Comparison of ENCODE assay signal across 17 mouse cellular contexts in the genomic region with DNA sequence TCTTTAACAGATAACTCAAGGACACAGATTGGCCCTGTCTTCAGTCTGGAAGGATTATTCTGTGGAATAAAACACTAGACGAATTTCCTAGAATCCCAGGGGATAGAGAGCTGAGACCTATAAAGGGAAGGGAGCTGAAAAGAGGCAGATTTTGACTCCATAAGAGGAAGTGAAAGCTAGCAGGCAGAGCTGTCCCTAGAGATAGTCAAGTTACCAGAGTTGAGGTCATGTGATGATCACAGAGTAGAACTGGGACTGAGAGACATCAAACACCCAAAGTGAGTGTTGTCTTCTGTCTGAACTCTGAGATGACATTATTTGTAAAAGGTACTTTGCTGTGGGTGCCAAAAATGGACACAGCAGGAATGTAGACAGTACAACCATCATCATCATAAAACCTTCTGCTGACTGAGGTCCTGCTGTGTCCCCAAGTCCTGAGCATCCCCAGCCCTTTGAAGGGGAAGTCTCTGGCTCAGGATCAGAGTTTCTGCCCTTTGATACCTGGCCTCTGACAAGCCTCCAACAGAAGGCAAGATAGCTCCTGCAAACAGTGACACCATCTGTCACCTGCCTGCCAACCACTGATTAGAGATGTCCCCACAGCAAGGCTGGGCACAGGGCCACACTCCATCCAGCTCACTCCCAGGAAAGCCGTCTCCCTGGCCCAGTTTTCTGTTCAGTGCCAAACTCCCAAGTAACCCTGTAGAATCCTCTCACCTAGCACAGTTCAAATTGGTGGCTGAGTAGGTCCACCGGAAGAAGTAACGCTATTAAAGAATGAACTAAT.
A peak's percentile ranks its signal among the peaks of the same experiment; 100 is the strongest.
DNase-seq lines count a peak whose midpoint lies in the region; ATAC-seq and TF ChIP-seq lines count a peak whose summit lies in the region.
"Had no signal": no experiment of that assay in that cellular context is flagged by ENCODE, and none has a peak within 500 bp of the region (broad histone marks: within the 10 kb centered on the region; RNA-seq: fewer than 3 reads in every experiment).

No protein-coding gene starts in this region.

- peaks cover 32% of the 10 kb centered on the region for H3K4me1 ChIP-seq in kidney, embryonic 15.5 days
- H3K4me1 ChIP-seq in limb, embryonic 11.5 days (ENCODE audit: control insufficient read depth, insufficient read depth, low read length): peaks cover 26% of the 10 kb centered on the region
- peaks cover 20% of the 10 kb centered on the region for H3K4me1 ChIP-seq in neural tube, embryonic 15.5 days

- peak overlapping the region; percentile 77 for H3K27ac ChIP-seq in kidney, embryonic 15.5 days
- 0 out of 2 replicates have a peak overlapping the region, but pooled peaks have one; percentile 14 for H3K27ac ChIP-seq in limb, embryonic 11.5 days (replicated peaks; ENCODE audit: low read depth, low read length)
- no peak overlapping the region for H3K27ac ChIP-seq in neural tube, embryonic 15.5 days (replicated peaks)
- H3K27ac ChIP-seq: intestine, embryonic 15.5 days; macrophage; stomach, postnatal 0 days had no signal

- H3K4me3 ChIP-seq in kidney, embryonic 15.5 days (replicated peaks): no peak overlapping the region
- H3K4me3 ChIP-seq in limb, embryonic 11.5 days (ENCODE audit: low read depth, low read length): no peak overlapping the region
- H3K4me3 ChIP-seq in neural tube, embryonic 15.5 days (replicated peaks): no peak overlapping the region
- H3K4me3 ChIP-seq: erythroblast, embryonic 14.5 days; intestine, embryonic 15.5 days had no signal

- H3K9me3 ChIP-seq in kidney, embryonic 15.5 days (replicated peaks): no peaks in the 10 kb centered on the region
- no peaks in the 10 kb centered on the region for H3K9me3 ChIP-seq in limb, embryonic 11.5 days (ENCODE audit: control insufficient read depth, low read length)
- no peaks in the 10 kb centered on the region for H3K9me3 ChIP-seq in neural tube, embryonic 15.5 days (replicated peaks)
- H3K9me3 ChIP-seq: intestine, embryonic 15.5 days had no signal

- H3K36me3 ChIP-seq in kidney, embryonic 15.5 days: no peaks in the 10 kb centered on the region
- H3K36me3 ChIP-seq in limb, embryonic 11.5 days (ENCODE audit: control insufficient read depth, insufficient read depth, low read length): no peaks in the 10 kb centered on the region
- H3K36me3 ChIP-seq in neural tube, embryonic 15.5 days: no peaks in the 10 kb centered on the region
- H3K36me3 ChIP-seq: intestine, embryonic 15.5 days had no signal

- H3K4me2 ChIP-seq in kidney, embryonic 15.5 days: no peak overlapping the region
- H3K4me2 ChIP-seq in limb, embryonic 11.5 days (ENCODE audit: low read depth, severe bottlenecking): no peak overlapping the region
- no peak overlapping the region for H3K4me2 ChIP-seq in neural tube, embryonic 15.5 days
- H3K4me2 ChIP-seq: intestine, embryonic 15.5 days had no signal

- TF ChIP-seq CTCF in brain, embryonic 14.5 days (IDR thresholded peaks at IDR 0.05; ENCODE audit: borderline replicate concordance, extremely low read depth, insufficient read depth, insufficient read length): no peak

- WGBS in kidney, embryonic 15.5 days: 85% methylated on average over 4 of the region's 4 CpGs
- WGBS in limb, embryonic 11.5 days: 83% methylated on average over 4 of the region's 4 CpGs
- WGBS in neural tube, embryonic 15.5 days: 81% methylated on average over 4 of the region's 4 CpGs

- peaks cover 9% of the 10 kb centered on the region; the same call in 1 of the 2 replicates for H3K27me3 ChIP-seq in kidney, embryonic 15.5 days
- no peaks in the 10 kb centered on the region for H3K27me3 ChIP-seq in limb, embryonic 11.5 days (ENCODE audit: control insufficient read depth, insufficient read depth, low read length)
- no peaks in the 10 kb centered on the region for H3K27me3 ChIP-seq in neural tube, embryonic 15.5 days (replicated peaks)
- H3K27me3 ChIP-seq: intestine, embryonic 15.5 days; Patski had no signal

- TF ChIP-seq POLR2A in brain, embryonic 14.5 days (IDR thresholded peaks at IDR 0.05; ENCODE audit: borderline replicate concordance, extremely low read depth, insufficient read depth, insufficient read length, poor library complexity, severe bottlenecking): no peak

- no peak for ATAC-seq in kidney, embryonic 15.5 days (replicated peaks; ENCODE audit: low FRiP score)
- ATAC-seq in limb, embryonic 11.5 days (ENCODE audit: insufficient number of reproducible peaks, low FRiP score, low TSS enrichment, low read depth): no peak
- no peak for ATAC-seq in neural tube, embryonic 15.5 days (ENCODE audit: low FRiP score)
- ATAC-seq: Patski had no signal

- H3K9ac ChIP-seq in kidney, embryonic 15.5 days: no peak overlapping the region
- no peak overlapping the region for H3K9ac ChIP-seq in limb, embryonic 11.5 days (ENCODE audit: low read length)
- H3K9ac ChIP-seq in neural tube, embryonic 15.5 days (replicated peaks): no peak overlapping the region
- H3K9ac ChIP-seq: intestine, embryonic 15.5 days had no signal

- DNase-seq in kidney, postnatal 25 days: no peak
- DNase-seq in brain, embryonic 14.5 days (ENCODE audit: low read depth): peak; percentile 63
- DNase-seq in cerebellum, adult 9-10 months: peak; percentile 97
- DNase-seq in limb, embryonic 11.5 days (ENCODE audit: low spot score): no peak
- DNase-seq in embryo, embryonic 11 days: no peak
- DNase-seq in left cerebral cortex, adult 18-20 months (ENCODE audit: low spot score in 2 of 2): no peak
- DNase-seq: adrenal gland, adult 8-10 months; heart, postnatal 10 days; kidney, postnatal 4 days; right cerebral cortex, postnatal 4 days had no signal

Comparison
In these comparisons a context has a peak if more than half of its experiments do, and no peak if none do; other contexts are left out.
1. DNase-seq: peak in brain, embryonic 14.5 days (single experiment) and cerebellum, adult 9-10 months (single experiment); none in kidney, postnatal 25 days (0 of 2), limb, embryonic 11.5 days (single experiment), embryo, embryonic 11 days (single experiment) and left cerebral cortex, adult 18-20 months (0 of 2).